Mouse (Mus musculus): ENCODE measurements around the gene Stat4.

Stat4 gene

DNA sequence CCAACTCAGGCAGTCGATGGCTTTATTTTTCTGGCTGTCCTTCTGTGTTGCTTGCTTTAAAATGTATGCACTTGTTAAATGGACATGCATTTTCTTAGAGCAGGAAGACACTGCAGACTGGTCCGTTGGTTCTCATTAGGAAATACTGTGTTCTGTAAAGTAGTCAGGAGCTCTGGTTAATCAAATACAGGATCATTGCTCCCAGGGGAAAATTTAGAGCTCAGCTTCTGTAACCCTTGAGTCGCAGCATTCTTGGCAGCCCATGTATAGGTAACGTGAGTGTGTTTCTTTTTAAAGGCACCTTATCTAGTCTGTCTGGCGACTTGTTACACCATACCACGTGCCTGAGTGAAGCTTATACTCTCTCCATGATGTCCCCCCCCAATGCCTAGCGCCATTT, 161.2 kb downstream of the Stat4 start:
- DNase-seq, result peak; percentile 68

DNA sequence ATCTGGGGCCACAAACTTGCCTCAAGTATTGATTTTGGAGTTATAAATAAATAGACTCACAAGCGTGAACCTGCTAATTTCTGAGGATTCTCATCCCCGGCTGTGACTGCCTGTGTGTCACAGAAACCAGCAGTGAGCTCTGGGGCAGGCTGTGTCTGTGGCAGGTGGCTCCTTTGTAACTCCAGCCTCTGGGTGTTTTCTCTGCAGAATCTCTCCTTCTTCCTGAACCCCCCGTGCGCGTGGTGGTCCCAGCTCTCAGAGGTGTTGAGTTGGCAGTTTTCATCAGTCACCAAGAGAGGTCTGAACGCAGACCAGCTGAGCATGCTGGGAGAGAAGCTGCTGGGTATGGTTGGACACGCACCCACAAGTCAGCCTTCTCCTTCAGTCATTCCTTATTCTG, 161.7 kb downstream of the Stat4 start:
- no peak for DNase-seq

DNA sequence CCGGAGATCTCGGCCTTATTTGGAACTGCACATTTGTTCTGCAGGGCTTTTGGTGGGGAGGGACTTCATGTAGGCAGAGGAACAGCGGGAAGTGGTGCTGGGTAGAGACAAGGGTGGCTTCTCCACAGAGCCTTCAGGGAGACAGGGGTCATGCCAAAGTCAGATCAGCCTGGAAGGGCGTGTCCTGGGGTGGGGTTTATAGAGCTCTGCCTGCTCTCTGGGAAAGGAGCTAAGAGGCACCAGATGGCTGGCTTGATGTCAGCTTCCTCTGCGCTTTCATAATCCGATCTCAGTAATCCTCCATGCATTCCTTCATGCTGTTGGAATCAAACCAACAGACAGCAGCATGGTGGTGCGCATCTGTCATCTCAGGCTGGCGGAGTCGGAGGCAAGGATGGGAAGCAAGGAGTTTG, 163.0 kb downstream of the Stat4 start:
- no peak for DNase-seq

DNA sequence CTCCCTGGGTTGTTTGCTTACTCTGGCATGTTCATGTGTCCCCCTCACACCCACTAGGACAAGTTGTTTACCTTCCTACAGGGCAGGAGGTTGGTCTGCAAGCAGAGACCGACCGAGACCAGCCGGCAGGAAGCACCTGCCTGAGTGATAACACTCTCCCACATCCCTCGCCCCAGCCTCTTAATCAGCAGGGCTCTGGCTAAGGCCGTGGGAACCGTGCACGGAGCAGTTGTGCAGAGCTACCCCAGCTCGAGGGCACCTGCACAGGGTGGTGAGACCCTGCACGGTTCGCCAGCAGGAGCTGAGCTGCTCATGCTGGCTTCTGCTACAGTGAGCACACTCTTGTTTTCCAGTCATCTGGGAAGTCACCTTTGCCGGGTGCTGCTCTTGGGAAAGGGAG, 163.7 kb downstream of the Stat4 start:
- no peak for DNase-seq

DNA sequence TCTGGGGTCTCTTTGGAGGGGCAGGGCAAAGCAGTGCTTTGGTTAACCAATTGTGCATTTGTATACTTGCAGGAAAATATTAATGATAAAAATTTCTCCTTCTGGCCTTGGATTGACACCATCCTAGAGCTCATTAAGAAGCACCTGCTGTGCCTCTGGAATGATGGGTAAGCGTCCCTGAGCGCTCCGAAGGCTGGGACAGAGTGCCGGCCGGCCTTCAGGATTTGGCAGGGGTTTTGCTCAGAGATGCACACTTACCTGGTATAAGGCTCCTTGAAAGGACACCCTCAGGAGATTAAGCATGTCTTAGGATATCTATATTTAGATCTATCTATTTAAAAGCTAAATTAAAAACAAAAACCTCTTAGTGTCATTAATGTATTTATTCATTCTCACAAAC, 164.2 kb downstream of the Stat4 start:
- DNase-seq, result no peak

DNA sequence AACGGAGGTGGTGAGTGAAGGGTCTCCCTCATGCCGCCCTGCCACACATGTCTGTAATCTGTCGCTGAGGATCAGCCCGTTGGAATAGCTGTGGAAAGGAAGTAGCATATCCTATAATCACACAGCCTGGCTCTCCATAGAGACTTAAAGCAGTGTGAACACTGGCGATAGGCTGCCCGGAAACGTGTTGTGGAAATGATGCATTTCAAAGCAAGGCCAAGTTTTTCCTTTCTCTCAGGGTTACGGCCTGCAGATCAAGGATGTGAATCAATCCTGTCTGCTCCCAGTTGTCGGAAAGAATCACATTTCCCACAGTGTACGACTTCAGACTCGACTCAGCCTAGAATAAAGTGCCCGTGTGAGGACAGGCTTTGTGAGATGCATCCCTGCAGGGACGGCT, 165.4 kb downstream of the Stat4 start:
- DNase-seq, result no peak

DNA sequence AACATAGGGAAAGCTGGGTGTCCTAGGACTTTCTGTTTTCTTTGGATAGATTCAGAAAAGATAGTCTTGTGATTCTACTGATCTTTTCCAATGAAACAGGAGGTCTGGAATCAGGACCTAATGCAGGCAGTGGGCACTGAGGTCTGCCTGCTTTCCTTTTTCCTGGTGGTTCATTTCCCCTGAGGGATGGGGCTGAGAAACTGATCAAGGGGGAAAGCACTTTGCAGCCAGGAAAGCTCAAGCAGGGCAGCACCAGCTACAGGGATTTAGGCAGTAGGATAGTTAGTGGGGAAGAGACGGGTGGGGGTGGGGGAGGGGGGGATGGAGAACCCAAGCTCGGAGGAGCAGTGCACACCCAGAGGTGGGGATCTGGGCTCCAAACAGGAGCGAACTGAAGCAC, 166.0 kb downstream of the Stat4 start:
- DNase-seq, result no peak

DNA sequence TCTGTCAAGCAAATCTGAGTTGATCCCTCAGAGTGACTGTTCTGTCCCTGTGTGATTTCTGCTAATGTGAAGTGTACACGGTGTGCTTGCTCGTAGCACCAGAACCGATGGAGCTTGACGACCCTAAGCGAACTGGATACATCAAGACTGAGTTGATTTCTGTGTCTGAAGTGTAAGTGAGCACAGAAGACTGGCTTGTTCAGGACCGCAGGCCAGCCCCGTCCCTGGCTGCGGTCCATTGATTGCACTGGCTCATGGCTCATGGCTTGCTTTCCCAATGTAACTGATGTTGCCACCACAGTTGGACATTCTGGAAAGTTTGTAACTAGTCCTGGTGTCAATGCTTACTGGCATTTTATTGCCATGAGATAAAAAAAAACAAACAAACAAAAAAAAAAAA, 167.9 kb downstream of the Stat4 start:
- peak; percentile 74 for DNase-seq

DNA sequence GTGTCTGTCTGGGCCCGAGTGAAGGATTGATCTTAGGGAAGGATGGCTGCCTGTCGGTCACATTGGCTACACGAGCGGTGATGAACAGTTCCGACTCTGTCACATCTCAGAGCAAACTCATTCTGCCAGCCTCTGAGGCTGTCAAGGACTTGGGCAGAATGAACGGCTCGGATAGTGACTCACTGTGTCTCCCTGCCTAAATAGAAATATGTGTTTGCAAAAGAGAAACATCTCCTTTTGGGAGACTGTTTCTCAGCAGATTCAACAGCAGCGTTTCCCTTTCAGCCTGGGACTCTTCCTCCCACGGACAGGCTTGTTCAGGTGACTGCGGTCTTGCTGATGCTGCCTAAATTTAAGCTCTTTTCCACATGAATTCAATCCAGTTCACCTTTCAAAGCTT, 169.4 kb downstream of the Stat4 start:
- no peak for DNase-seq
